Mouse (Mus musculus) ES-E14 (cell line): ENCODE measurements around the gene Nrip2. TPM values are rescaled to one million over a fixed set of nuclear protein-coding genes. Genes with fewer than 3 reads are reported as not detected.
A peak's percentile ranks its signal among the peaks of the same experiment; 100 is the strongest.

Source experiments
- DNase-seq: peaks from one replicate; pipeline ENCODE4 v3.0.0-alpha.2; 2013; ENCODE audit warnings: low read depth, low spot score
- H3K27ac ChIP-seq: 2 replicates; pipeline ENCODE4 v1.5.1; 2012; ENCODE audit warnings: low read depth, mild to moderate bottlenecking, low read length, moderate library complexity, mixed read lengths; ENCODE audit not compliant: poor library complexity, insufficient read depth, severe bottlenecking
- H3K36me3 ChIP-seq: 2 replicates; pipeline ENCODE4 v1.6.1; 2012; ENCODE audit warnings: mild to moderate bottlenecking, low read length, moderate library complexity, mixed read lengths; ENCODE audit not compliant: control insufficient read depth, poor library complexity, insufficient read depth, severe bottlenecking
- H3K4me1 ChIP-seq, 2 experiments: fragments of 150-350 bp in 1 of 2; sonication (generic) in 1 of 2; 2 replicates each; pipeline ENCODE4 v1.6.1; 2012; ENCODE audit warnings: low read length in 2 of 2, mild to moderate bottlenecking in 1 of 2, mixed read lengths in 1 of 2; ENCODE audit not compliant: control insufficient read depth in 2 of 2, insufficient read depth in 2 of 2, poor library complexity in 1 of 2
- H3K4me3 ChIP-seq, 2 experiments: fragments of 150-350 bp in 1 of 2; sonication (generic) in 1 of 2; 2 replicates each; pipeline ENCODE4 v1.5.1; 2012; ENCODE audit warnings: low read length in 2 of 2, low read depth in 1 of 2, mild to moderate bottlenecking in 1 of 2, mixed read lengths in 1 of 2; ENCODE audit not compliant: insufficient read depth in 1 of 2, poor library complexity in 1 of 2, severe bottlenecking in 1 of 2
- H3K9ac ChIP-seq: 2 replicates; pipeline ENCODE4 v1.6.1; 2012; ENCODE audit warnings: low read depth, mild to moderate bottlenecking, low read length, mixed read lengths; ENCODE audit not compliant: poor library complexity, insufficient read depth, severe bottlenecking
- H3K9me3 ChIP-seq: fragments of 150-350 bp; sonication (generic); 2 replicates; pipeline ENCODE4 v1.6.1; 2012; ENCODE audit warnings: low read depth, mild to moderate bottlenecking, low read length; ENCODE audit not compliant: control insufficient read depth, insufficient read depth
- CHD2 ChIP-seq: IDR thresholded peaks from 2 replicates; pipeline ENCODE4 v1.6.1; 2014; ENCODE audit warnings: mild to moderate bottlenecking, low read depth, low read length, inconsistent platforms
- HCFC1 ChIP-seq: IDR thresholded peaks from 2 replicates; pipeline ENCODE4 v1.6.1; 2012; ENCODE audit warnings: low read length, inconsistent platforms, borderline replicate concordance; ENCODE audit not compliant: insufficient read depth
- MAFK ChIP-seq: IDR thresholded peaks from 2 replicates; pipeline ENCODE4 v1.6.1; 2014; ENCODE audit warnings: mild to moderate bottlenecking, low read depth, low read length, inconsistent platforms; ENCODE audit not compliant: insufficient read depth
- ZC3H11A ChIP-seq: IDR thresholded peaks from 2 replicates; pipeline ENCODE4 v1.6.1; 2012; ENCODE audit warnings: low read depth, mild to moderate bottlenecking, inconsistent platforms, low read length, borderline replicate concordance
- ZNF384 ChIP-seq: IDR thresholded peaks from 2 replicates; pipeline ENCODE4 v1.6.1; 2012; ENCODE audit warnings: low read depth, low read length, inconsistent platforms
- in situ Hi-C, 2 experiments: fragments of 600-800 bp; cut with MboI; formaldehyde crosslinking; loops; one replicate each; pipeline ENCODE4 v1.15.1; 2025; ENCODE audit warnings: low sequenced_read_pairs in 2 of 2, inconsistent platforms in 1 of 2; ENCODE audit not compliant: unreplicated experiment in 2 of 2
- total RNA-seq: library from RNA; depleted of rRNA; stranded (reverse); fragments of 300-350 nt; gene quantifications from 2 replicates; pipeline ENCODE4 v1.2.3, GENCODE M21; 2012; rRNA removed

Gene Nrip2
- total RNA-seq, 1 experiment = 0.27 TPM

DNA sequence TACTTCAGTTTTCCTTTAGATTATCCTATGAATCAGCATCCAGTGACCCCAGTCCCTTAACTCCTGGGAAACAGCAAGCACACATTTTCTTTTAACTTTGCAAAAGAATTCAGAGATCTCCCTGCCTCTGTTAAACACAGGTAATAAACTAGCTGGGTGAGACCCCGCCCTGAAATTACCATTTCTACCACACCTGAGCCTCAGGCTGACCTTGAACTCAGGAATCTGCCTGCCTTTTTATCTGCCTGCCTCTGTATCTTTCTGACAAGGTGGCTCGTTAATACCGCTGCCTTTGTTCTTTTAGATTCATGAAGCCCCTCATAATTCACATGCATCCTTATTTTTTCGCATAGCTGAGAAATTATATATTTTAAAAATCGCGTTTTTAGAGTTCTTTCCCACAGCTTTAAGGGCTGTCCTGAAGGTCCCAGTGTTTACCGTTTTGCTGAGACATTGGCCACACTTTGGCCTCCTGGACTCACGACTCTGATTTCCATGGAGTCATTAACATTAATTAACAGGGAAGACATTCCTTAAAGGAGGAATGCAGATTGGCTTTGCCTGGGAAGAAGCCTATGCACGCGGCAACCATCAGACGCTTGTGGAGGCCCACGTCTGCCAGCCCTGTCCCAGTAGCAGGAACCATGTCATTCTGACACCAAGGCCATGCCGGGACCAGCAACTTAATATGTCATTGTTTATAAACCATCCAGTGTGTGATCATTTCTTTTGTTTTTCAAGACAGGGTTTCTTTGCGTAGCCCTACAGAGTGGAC lies 61.8 kb downstream of the Nrip2 start:
- TF ChIP-seq ZNF384 (no peak), ZC3H11A (no peak), MAFK (no peak), HCFC1 (no peak), CHD2 (peak; percentile 60; the same call in 1 of the 2 replicates)
- Histone ChIP-seq H3K4me3 (no peak overlapping the region), H3K36me3 (no peaks in the 10 kb centered on the region; the same call in 1 of the 2 replicates), H3K9ac (0 out of 2 replicates have a peak overlapping the region, but pooled peaks have one; percentile 25), H3K4me1 (peaks cover 8 to 17% of the 10 kb centered on the region in 2 experiments), H3K27ac (peak overlapping the region; percentile 93), H3K9me3 (no peaks in the 10 kb centered on the region)
- DNase-seq = peak; percentile 79
- in situ Hi-C loops = no loop called here

DNA sequence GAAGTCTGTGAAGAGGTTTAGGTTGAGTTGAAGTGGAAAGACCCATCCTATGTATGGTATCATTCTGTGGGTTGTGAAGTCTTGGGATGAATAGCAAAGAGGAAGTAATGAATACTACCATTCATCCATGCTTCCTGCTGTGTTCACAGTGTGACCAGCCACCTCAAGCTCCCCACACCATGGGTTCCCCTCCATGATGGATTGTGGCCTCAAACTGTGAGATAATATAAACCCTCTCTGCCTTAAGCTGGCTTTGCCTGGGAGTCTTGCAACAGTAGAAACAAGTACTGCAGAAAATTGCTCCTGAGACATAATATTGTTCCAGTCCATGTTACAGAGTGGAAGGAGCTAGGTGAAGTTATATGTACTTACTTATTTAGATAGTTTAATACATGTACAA lies 62.5 kb downstream of the Nrip2 start:
- in situ Hi-C loops = no loop called here
- Histone ChIP-seq H3K36me3 (no peaks in the 10 kb centered on the region; the same call in 1 of the 2 replicates), H3K9me3 (no peaks in the 10 kb centered on the region), H3K4me3 (no peak overlapping the region), H3K4me1 (peaks cover 10 to 18% of the 10 kb centered on the region in 2 experiments), H3K9ac (no peak overlapping the region), H3K27ac (peak overlapping the region; percentile 93)
- DNase-seq = no peak
- TF ChIP-seq CHD2 = no peak
- TF ChIP-seq HCFC1 = no peak
- no peak for TF ChIP-seq MAFK
- TF ChIP-seq ZNF384 = no peak
- TF ChIP-seq ZC3H11A = no peak

DNA sequence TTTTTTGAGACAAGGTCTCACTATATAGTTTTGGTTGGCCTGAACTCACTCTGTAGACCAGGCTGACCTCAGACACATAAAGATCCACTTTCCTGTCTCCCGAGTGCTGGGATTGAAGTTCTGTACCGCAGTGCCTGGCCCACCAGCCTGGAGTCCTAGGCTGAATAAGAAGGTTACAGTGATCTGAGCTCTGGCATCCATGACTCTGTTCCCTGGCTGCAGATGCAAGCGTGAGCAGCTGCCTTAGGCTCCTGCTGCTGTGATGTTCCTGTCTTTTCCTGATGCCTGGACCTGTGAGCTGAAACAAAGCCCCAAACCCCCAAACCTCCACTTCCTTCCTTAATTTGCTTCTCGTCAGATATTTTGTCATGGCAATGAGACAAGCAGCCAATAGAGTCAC lies 65.9 kb downstream of the Nrip2 start:
- in situ Hi-C loops = no loop called here
- no peak for DNase-seq

More for the DNA sequence above, 65.9 kb downstream of the Nrip2 start:
- Histone ChIP-seq H3K4me1 (peaks cover 14 to 20% of the 10 kb centered on the region in 2 experiments), H3K9ac (no peak overlapping the region), H3K36me3 (no peaks in the 10 kb centered on the region), H3K9me3 (no peaks in the 10 kb centered on the region), H3K4me3 (no peak overlapping the region), H3K27ac (peak overlapping the region; percentile 49; the same call in 1 of the 2 replicates)
- TF ChIP-seq ZC3H11A (no peak), ZNF384 (no peak), CHD2 (no peak), MAFK (no peak), HCFC1 (no peak)

Other genes with a start within 250 kb of the Nrip2 start
- gene Tead4, start 98.5 kb upstream of the Nrip2 start, total RNA-seq = 5.6 and 6.8 TPM in 2 replicates
- 10.5 and 11.7 TPM in 2 replicates for gene Tulp3, start 43.4 kb upstream of the Nrip2 start, total RNA-seq
- gene Rhno1, start 36.4 kb upstream of the Nrip2 start, total RNA-seq = 31.1 and 31.9 TPM in 2 replicates
- gene Foxm1, start 36.3 kb upstream of the Nrip2 start, total RNA-seq = 24.1 and 36.4 TPM in 2 replicates
- 0.16 TPM in 1 of 2 replicates, not detected in the other for gene Tex52, start 23.8 kb upstream of the Nrip2 start, total RNA-seq
- not detected in 2 replicates for gene Gm44596, start 23.8 kb upstream of the Nrip2 start, total RNA-seq
- 33.4 and 38.3 TPM in 2 replicates for gene Itfg2, start 25.6 kb downstream of the Nrip2 start, total RNA-seq
- gene Fkbp4, start 39.4 kb downstream of the Nrip2 start, total RNA-seq = 396 and 408 TPM in 2 replicates
- 1.7 and 2.5 TPM in 2 replicates for gene Pzp, start 127.4 kb downstream of the Nrip2 start, total RNA-seq
- gene A2ml1, start 182.3 kb downstream of the Nrip2 start, total RNA-seq = not detected in 2 replicates
- not detected in 2 replicates for gene Klrb1a, start 224.2 kb downstream of the Nrip2 start, total RNA-seq